Mouse (Mus musculus): ENCODE data around the gene Fry.
A peak's percentile ranks its signal among the peaks of the same experiment; 100 is the strongest.
"Not testable (repeated sequence)": the region's sequence is repeated elsewhere in the genome, so short reads cannot be mapped to it uniquely, and the experiment has no call there.

Gene Fry

DNA sequence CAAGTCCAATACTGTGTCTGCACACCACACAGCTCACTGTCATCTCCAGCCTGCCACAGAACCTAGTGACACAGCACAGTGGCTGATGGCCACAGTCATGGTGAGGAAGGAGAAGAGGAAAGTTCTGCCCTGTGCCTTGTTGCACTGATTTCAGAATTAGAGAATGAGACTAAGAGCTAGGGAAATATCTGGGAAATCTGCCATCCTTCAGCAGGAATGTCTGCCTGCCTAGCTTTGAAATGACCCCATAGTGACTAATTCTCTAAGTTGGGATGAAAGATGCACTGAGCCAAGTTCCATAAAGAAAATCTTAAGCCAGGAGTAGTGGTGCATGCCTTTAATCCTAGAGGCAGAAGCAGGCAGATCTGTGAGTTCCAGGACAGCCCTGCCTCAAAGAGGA is 334.2 kb downstream of the Fry start:
- DNase-seq (ENCODE audit: low read depth, low spot score) = no peak

DNA sequence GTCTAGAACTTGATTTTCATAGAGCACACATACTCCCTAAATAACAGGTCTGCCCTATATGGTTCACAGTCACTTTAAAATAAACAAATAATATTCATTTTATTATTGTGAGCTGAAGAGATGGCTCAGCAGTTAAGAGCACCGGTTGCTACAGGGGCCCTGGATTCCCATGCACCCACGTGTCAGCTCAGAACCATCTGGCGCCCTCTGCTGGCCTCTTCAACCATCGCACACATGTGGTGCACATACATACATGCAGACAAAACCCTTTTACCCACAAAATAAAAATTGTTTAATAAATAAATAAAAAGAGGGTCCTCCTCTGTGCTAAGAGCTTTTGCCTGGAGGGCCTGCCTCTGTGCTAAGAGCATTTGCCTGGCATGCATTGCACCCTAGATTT is 335.0 kb downstream of the Fry start:
- no peak for DNase-seq (ENCODE audit: low read depth, low spot score)

DNA sequence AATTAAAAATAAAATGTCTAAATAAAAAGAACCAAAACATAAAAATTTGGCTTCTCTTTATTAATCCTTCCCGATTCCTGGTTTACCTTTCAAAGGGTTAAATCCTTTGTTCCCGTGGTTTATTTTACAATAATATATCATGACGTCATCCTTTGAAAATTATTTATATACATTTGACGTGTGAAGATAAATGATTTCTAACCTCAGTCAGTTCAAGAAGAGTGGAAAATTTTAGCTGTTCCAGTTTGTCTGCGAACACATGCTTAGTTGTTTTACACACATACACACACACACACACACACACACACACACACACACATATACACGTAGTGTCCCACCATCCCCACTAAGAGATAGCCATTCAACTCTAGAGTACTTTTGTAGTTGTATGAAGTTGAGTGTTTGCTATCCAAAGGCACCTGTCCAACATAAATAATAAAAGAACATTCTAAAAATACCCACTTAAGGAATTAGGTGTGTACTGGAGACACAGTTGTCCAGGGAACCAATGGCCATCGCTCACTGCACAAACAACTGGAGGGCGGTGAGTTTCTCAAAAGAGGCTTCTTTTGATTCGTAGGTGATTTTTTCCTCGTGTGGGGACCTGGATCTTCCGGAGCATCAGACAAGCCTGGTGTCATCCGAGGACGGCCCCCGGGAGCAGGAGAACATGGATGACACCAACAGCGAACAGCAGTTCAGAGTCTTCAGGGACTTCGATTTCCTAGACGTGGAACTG is 338.9 kb downstream of the Fry start:
- no peak for DNase-seq (ENCODE audit: low read depth, low spot score)

DNA sequence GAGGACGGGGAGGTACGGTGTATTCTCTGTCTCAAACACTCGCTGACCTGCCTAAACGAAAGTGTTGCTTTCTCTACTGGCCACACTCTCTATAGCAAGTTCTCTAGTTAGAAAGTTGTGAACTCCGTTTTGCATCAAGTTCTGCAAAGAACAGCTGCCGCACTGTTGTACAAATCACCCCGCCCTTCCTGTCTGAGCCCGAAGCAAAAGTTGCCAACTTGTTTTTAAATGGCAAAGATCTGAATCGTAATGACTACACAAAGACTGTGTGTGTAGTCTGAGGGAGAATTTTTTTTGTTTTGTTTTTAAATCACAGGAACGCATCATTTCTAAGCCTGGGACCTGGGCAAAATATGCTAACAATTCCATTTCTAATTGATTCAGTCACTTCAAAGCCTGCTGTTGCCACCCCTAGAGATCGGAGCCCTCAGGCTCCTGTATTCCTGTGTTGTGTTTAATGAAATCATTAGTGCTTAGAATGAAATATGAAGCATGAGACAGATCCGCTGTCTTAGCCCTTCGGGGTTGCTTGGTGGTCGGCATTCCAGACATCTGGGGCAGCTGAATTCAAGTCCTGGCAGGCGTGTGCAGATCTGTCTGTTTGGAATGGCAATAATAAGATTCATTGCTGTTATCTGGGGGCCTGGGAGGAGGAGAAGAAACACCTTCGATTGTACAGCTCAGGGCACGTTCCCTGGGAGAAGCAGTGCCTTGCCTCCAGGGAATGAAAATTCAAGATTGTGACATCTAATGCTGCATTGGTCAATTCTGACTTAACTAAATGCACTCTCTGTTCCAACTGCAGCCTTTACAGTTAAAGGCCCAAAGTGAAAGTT is 339.7 kb downstream of the Fry start:
- no peak for DNase-seq (ENCODE audit: low read depth, low spot score)

DNA sequence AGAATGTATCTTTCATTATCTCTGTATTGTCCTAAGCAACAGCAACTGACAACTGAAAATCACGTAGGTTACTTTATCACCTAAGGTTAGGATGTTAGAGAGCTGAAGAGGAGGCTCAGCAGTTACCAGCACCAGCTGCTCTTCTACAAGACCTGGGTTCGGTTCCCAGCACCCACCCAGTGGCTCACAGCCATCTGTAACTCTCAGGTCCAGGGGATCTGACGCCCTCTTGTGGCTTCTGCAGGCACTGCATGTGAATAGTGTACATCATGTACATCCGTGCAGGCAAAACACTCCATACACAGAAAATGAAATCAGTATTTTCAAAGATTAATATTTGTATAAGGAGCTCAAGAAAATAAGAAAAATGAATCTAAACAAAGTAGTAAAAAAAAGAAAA is 341.4 kb downstream of the Fry start:
- DNase-seq (ENCODE audit: low read depth, low spot score) = no peak

DNA sequence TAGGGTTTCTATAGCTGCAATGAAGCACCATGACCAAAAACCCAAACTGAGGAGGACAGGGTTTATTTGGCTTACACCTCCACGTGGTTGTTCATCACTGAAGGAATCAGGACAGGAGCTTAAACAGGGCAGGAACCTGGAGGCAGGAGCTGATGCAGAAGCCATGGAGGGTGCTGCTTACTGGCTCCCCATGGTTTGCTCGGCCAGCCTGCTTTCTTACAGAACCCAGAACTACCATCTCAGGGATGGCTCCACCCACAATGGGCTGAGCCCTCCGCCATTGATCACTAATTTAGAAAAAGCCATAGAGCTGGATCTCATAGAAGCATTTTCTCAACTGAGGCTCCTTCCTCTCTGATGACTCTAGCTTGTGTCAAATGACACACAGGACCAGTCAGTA is 346.3 kb downstream of the Fry start:
- no peak for DNase-seq (ENCODE audit: low read depth, low spot score)

DNA sequence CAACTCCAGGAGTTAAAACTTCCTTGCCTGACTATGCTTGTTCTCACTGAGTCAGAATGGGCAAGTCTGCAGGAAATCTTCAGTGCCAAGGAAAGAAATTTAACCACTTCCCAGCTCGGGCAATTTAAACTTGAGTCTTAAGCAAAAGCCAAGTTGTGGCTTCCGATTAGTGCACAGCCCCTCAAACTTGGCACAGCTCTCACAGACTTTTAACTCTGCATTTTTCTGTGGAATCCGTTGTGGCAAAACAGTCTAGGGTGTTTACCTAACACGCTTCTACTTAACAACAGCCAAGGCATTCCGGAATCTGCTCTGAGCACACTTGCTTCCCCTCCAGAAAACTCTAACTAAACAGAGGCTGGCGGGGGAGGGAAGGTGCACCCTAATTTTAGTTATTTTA is 346.8 kb downstream of the Fry start:
- DNase-seq (ENCODE audit: low read depth, low spot score) = no peak

DNA sequence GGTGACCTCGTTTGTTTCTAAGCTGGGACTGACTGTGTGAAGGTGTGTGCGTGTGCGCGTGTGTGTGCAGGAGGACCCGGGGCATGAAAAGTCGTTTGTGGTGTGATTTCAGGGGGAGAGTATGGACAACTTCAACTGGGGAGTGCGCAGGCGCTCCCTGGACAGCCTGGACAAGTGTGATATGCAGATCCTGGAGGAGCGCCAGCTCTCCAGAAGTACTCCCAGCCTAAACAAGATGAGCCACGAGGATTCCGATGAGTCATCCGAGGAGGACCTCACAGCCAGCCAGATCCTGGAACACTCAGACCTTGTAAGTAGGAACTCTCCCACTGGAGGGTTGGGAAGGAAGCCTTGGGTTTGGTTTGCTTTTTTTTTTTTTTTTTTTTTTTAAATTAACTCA is 347.7 kb downstream of the Fry start:
- DNase-seq (ENCODE audit: low read depth, low spot score) = no peak

DNA sequence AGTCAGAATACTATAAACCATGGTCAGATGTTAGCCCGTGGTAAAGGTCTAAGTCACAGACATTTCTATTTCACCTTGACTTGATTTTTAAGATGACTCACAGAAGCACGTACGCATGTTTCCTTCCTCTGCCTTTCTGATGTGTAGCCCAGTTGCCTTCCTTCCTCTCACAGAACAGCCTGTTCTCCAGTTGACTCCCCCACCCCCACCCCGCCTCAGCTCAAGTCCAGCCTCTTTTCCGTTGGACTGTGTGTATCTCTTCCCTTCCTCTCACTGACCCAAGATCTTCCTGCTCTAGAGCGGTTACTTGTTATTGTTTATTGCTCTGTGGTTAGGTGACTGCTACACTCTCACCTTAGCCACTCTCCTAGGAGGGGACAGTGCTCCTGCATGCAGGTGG is 350.0 kb downstream of the Fry start:
- DNase-seq (ENCODE audit: low read depth, low spot score) = no peak

DNA sequence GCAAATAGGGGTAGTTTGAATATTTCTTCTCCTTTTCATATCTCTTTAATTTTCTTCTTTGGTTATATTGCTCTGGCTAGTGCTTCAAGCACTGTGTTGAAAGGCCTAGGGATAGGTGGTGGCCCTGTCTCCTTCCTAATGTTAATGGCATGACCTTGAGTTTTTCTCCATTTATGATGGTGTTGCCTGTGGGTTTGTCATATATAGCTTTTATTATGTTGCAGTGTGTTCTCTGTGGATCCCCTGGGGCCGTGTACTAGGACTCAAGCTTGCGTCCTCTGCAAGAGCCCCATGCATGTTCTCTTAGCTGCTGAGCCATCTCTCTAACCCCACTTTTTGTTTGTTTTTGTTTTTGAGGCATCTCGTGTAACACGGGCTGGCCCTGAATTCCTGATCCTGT is 358.9 kb downstream of the Fry start:
- no peak for DNase-seq (ENCODE audit: low read depth, low spot score)

DNA sequence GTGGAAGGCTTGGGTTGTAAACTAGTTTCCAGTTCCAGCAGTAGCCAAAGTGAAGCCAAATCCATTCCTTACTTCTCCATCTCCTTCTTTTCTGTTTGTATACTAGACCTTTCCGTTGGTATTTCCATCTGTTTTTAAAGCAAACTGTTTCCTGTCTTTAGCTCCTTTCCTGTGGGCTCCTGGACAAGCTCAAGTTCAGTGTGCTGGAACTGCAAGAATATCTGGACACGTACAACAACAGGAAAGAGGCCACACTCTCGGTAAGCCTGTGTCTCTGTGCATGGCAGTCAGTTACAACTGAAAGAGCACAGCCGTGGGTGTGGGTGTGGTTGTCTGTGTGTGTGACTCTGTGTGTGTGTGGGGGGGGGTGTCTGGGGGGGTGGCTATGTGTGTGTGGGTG is 360.2 kb downstream of the Fry start:
- DNase-seq (ENCODE audit: low read depth, low spot score) = no peak

DNA sequence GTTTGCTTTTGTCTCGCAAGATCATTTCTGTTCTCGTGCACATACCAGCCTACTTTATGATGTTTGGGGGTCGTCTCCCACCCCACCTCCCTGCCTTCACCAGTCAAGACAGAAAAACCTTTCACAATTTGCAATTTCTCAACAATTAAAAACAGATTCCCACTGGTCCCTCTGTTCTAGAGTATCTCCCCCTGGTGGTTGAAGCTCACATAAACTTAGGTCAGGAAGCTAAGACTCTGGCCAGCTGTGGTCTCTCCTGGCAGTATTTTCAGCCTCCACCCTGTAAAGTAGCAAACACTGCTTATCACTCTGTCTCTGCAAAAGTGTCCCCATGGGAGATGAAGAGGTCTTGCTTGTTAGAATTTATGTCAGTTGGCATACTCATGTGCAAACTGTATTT is 366.8 kb downstream of the Fry start:
- no peak for DNase-seq (ENCODE audit: low read depth, low spot score)

DNA sequence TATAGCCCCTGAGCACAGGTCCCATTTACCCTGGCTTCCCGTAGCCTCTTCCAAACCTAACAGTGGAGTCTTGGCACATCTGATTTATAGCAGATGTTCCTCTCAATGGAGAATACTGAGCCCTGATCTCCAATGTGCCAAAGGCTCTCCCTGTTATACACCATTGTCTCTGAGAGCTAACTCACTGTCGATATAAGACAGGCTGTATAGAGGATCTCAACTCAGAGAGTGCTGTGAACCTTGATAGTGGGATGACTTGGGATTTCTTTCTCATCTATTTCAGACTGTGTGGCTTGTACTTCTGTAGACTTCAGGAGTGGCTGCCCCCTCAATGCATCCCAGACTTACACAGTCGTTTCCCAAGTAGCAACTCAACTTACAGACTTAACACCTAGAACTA is 371.8 kb downstream of the Fry start:
- DNase-seq (ENCODE audit: low read depth, low spot score) = no peak

DNA sequence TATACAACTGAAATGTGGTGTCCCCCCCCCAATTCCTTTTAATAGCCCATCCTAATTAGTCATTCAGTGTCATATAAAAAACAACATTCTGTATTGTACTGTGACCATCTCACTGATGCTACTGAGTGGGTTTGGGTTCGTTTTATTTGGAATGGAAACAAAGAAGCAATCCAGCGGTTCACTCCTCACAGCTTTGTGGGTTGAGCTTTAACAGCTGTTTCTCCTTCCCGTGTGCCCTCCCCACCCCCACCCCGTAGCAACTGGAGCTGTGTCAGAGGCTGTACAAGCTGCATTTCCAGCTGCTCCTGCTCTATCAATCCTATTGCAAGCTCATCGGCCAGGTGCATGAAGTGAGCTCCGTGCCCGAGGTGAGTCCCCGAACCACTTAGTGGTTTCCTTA is 372.4 kb downstream of the Fry start:
- no peak for DNase-seq (ENCODE audit: low read depth, low spot score)

DNA sequence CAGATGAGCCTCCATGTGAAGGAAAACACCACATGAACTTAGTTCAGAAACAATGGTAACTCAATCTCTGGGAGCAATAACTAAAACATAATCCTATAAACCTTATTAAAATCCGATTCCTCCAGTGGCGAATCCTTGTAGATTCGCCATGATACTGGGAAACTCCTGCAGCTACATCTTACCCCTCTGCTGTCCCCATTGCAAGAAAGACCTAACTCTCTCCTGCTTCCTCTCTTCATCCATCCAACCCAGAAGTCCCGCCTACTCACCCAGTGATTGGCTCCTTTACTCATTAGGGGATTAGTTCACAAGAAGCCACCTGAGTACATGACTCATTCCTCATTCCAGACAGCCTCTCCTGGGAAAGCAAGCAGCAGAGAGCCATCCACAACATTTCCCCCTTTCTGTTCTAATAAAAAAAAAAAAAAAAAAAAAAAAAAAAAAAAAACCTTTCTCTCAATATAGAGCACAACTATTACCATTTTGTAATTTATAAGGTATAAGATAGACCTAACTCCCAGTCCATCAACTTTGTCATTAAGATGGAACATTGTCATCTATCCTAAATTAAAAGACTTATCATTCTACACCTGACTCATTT is 373.2 kb downstream of the Fry start:
- not testable (repeated sequence) for DNase-seq (ENCODE audit: low read depth, low spot score)

DNA sequence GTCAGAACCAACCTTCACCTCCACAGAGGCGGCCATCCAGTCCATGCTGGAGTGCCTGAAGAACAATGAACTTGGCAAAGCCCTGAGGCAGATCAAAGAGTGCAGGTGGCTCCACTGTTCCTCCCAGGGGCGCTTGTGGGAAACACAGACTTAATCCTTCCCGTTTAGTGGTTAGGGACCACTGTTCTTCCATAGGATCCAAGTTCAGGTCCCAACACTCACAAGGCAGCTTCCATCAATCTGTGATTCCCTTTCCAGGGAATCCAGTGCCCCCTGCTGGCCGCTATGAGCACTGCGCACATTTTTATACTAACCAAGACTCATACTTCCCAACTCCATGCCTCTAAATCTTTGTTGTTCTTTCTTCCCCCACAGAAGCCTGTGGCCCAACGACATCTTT is 377.3 kb downstream of the Fry start:
- DNase-seq (ENCODE audit: low read depth, low spot score) = peak; percentile 27

DNA sequence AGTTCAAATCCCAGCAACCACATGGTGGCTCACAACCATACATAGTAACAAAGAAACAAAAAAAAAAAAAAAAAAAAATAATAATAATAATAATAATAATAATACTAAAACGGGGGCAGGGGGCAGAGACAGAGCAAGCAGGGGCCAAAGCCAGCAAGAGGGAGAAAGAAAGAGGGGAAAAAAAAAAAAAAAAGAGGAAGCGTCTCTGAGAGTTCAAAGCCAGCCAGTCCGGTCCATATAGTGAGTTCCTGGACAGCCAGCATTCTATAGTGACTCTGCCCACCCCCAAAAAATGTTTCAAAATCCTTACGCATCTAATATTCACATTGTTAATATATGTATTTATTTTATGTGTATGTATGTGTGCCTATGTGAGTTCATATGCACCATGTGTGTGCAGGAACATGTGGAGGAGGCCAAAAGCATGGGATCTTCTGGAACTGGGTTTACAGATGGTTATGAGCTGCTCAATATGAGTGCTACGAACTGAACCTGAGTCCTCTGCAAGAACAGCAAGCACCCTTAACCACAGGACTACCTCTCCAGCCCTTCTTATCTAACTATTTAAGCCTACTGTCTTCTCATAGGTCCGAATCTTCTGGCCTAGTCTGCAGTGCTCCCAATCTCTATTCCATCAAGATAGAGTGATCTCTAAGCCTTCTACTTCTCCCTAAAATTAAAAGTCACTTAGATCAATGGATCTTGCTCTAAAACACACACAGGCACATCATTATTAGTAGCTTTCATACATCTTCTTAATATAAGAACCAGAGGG is 392.2 kb downstream of the Fry start:
- no peak for DNase-seq (ENCODE audit: low read depth, low spot score)

DNA sequence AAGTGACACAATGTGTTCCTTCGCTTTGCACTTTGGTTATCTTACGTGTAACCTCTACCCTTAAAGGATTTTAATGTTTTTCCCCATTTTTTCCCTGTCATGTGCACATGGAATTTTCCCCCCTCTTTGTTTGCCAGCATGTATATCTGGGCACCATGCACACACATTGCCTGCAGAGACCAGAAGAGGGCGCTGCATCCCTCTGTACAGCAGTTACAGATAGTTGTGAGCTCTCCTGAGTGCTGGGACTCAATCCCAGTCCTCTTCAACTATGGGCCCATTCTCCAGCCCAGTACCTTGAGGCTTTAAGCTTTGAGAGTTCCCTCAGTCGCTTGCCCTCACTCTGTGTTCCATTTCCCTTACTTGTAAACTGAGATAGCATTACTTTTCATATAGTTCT is 394.8 kb downstream of the Fry start:
- DNase-seq (ENCODE audit: low read depth, low spot score) = no peak

DNA sequence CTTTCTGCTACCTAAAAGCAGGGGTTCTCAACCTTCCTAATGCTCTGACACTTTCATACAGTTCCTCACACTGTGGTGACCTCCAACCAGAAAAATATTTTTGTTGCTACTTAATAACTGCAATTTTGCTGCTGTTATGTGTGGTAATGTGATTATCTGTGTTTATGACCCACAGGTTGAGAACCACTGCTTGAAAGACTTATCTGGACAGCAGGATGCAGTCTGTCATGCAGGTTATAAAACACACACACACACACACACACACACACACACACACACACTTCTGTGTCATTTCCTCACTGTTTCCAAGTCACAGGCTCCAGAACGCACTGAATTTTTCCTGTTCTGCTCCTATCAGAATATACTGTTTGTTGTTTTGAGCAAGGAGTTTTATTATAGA is 395.6 kb downstream of the Fry start:
- no peak for DNase-seq (ENCODE audit: low read depth, low spot score)

DNA sequence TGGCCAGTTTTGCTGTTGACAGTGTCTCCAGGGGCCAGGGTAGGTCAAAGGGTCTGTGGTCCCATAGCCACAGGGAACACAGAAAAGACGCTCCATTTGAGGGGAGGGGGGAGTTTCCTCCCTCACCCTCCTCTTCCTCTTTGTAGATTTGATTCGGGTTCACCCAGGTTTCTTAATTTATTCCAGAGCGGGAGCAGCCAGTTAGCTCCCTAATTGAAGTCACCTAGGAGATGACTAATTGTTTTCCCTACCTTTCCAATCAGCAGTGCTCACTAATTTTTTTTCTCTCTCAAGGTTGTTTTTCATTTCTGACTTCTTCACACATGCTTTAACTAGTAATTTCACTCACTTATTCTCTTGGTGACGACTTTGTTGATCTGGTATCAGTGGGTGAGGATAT is 399.6 kb downstream of the Fry start, which contains the start of gene Zar1l:
Gene Zar1l (minus strand): TSS at position 101 of the 400 bp plus-strand sequence.
- no peak for DNase-seq (ENCODE audit: low read depth, low spot score)

DNA sequence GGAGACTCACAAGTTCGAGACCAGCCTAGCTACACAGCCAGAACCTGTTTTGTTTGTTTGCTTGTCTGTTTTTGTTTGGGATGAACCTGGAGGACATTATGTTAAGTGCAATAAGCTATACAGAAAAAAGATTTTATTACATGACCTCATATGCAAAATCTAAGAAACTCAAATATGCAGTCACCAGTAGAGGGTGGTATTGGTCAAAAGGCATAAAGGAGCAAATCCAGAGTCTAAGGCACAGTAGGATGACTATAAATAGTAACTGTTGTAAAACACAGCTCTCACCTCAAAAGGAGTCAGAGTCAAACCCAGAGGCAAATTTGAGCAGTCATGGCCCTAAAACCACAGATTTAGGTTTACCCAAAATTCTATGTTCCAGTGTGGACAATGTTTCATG is 401.1 kb downstream of the Fry start:
- DNase-seq (ENCODE audit: low read depth, low spot score) = no peak

All from c-Kit-negative CD71-positive TER-119-positive erythroid progenitor cells, embryonic 14.5 days (primary cell).